Mouse (Mus musculus) myocyte (in vitro differentiated cells): ENCODE measurements at regions not wholly inside any gene's neighbourhood (a gene's known extent, or its start where the extent isn't known, plus 50 kb on each side); places are given as distances from the start of the nearest gene placed in this dataset.

Experiments
- E2F4 ChIP-seq: IDR thresholded peaks from one replicate; pipeline ENCODE4 v1.6.1; 2011; ENCODE audit warnings: mild to moderate bottlenecking, control low read depth, moderate library complexity; ENCODE audit not compliant: insufficient read depth
- MAX ChIP-seq: IDR thresholded peaks from one replicate; pipeline ENCODE4 v1.6.1; 2011; ENCODE audit warnings: low read depth, mild to moderate bottlenecking, control low read depth
- MYOG ChIP-seq, 3 experiments: IDR thresholded peaks; one replicate each; pipeline ENCODE4 v1.6.1; 2011; ENCODE audit warnings: control low read depth in 2 of 3, low read depth in 2 of 3, mild to moderate bottlenecking in 2 of 3; ENCODE audit not compliant: insufficient read length in 2 of 3, control insufficient read depth in 1 of 3, insufficient read depth in 1 of 3
- POLR2A ChIP-seq: IDR thresholded peaks from one replicate; pipeline ENCODE4 v1.6.1; 2011; ENCODE audit warnings: low read depth, mild to moderate bottlenecking, control low read depth, moderate library complexity; ENCODE audit not compliant: insufficient read length
- TCF12 ChIP-seq: IDR thresholded peaks from one replicate; pipeline ENCODE4 v1.6.1; 2011; ENCODE audit warnings: mild to moderate bottlenecking, control low read depth; ENCODE audit not compliant: poor library complexity, insufficient read depth, severe bottlenecking

GRCm38 (mm10) chr19:26506802-26507201 lies 98.0 kb upstream of the Smarca2 start:
- TF ChIP-seq POLR2A (no peak), TCF12 (no peak), MYOG (IDR thresholded peaks at IDR 0.05; ENCODE audit: control insufficient read depth in 1 of 3, insufficient read depth in 1 of 3, insufficient read length in 2 of 3, low read depth in 2 of 3) (no peak), E2F4 (no peak), MAX (no peak)
